Mouse (Mus musculus): ENCODE data around the gene Msn. TPM values are rescaled to one million over a fixed set of nuclear protein-coding genes. Genes with fewer than 3 reads are reported as not detected.
A peak's percentile ranks its signal among the peaks of the same experiment; 100 is the strongest.

Msn gene
- total RNA-seq (2015): 255 and 258 TPM in 2 replicates
- 86.4 and 103 TPM in 2 replicates for total RNA-seq (2017)

DNA sequence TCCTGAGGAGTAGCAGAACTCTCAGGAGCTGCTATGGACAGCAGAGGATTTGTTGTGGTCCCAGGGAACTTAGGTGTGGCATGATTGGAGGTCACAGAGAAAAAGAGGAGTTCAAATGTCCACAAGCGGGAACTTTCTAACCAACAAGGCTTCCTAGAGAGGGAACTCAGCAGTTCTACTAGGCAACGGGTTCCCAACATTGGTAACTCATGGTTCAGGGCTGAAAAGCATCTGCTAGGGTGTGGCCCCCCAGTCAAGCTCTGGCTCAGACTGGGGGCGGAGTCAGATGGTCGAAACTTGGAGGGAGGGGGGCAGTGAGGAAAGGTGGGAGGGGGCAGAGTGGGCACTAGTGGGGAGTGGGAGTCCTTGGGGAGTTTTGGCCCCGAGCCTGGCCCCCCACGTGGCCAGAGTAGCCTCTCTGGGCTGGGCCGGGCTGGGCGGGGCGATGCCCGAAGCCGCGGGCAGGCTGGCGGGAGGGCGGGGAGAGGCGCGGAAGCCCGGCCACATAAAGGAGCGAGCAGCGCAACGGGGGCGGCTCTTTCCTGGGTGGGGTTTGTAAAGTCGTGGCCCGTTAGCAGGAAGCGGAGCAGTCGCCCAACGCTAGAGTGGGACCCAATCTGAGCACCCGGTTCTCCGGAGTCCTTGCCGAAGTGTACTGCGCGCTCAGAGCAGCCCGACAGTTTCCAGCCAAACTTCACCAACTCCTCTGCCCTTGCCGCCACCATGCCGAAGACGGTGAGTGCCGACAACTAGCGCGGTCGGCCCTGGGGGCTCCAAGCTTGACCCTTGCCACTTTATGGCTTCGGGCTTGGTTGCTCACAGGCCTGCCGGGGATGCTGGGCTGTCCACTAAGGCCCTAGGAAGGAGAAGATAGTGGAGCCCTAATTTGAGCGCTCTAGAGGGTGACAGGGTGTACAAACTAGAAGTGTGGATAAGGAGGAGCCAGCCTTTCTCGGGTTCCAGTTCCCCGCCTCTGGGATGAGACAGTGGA lies at the start of gene Msn:
Msn (plus strand) TSS at position 534 of the 991 bp plus-strand sequence.
- peak; percentile 83 for ATAC-seq (replicated peaks; ENCODE audit: poor library complexity)

DNA sequence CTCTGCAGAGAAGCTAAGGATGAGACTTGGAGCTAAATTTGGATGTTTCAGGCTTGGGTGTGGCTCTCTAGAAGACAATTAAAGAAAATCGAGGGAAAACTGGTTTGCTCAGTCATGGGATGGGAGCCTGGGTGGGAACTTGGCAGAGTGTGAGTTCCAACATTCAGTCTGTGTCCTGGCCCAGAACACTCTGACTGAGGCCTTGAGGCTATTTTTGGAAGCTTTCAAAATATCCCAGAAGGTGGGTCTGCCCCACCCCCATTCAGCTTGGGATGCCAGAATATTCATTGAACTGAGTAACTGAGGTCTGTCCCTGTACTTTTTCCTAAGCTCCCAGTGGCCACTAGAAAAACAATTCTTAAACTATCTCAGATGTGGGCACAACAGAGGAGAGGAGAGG lies 43.0 kb upstream of the Msn start:
- no peak for ATAC-seq (replicated peaks; ENCODE audit: poor library complexity)

DNA sequence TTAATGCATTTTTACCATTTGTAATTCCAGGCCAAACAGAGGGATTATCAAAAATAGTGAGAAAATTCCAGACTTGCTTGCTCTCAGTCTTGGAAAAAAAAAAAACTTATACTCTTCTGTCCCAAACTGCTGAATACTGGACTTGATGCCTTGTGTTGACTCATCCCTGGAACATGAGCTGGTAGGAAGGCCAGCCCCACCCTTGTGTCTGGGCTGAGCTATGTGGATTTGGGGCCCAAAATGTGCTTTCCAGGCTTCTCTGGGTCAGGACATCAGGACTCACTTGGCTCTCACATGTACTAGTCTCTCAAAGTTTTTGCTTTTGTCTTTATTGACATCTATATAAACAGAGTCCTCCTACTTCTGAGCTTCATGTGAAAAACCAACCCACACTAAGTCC lies 18.1 kb upstream of the Msn start:
- no peak for ATAC-seq (replicated peaks; ENCODE audit: poor library complexity)

DNA sequence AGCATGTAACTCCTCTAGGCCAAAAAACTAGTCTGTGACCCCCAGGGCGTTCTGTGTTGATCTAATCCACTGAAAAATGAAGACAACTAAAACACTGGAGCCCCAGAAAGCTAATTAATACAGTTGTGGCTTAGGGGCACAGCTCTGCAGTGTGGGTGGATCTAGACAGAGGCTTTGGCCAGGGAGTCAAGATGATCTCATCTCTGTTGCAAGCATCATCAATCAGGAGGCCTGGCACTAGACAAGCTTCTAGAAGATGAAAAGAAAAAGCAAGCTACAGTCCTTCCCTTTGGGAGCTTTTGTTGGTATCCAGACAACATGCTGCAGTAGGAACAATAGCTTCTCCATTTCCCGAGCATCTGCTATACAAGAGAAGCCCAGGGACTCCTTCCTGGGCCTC lies 9.6 kb upstream of the Msn start:
- ATAC-seq (replicated peaks; ENCODE audit: poor library complexity): no peak

DNA sequence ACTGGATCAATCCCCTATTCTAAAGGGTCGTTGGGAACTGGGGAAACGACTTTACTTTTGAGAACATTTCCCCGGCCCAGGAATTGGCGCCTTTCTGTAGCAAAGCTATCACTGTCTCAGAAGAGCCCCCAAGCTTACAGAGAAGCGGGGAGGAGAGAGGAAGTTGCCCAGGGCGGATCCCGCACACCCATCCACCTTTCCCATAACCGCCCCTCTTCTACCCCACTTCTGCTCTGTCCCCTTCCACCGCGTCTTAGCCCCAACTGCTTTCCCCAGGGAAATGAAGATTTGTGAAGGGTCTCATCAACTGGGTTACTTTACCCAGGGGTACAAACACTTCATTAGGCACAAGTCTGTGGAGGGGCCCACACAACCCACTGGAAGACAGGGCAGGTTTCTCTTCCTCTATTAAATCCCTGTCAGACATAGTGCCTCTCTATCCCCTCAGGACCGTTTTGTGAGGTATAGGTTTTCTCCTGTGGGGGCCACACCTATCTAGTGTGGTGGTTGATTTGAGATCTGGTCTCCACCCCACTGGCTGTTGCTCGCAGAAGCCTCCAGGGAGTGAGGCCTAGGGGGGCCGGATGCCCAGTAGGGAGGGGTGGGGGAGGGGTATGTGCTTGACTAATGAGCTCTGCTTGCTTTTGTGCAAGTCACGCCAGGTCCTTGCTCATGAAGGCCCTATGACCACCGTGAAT lies 820 bp downstream of the Msn start:
- ATAC-seq (replicated peaks; ENCODE audit: poor library complexity): peak; percentile 65

DNA sequence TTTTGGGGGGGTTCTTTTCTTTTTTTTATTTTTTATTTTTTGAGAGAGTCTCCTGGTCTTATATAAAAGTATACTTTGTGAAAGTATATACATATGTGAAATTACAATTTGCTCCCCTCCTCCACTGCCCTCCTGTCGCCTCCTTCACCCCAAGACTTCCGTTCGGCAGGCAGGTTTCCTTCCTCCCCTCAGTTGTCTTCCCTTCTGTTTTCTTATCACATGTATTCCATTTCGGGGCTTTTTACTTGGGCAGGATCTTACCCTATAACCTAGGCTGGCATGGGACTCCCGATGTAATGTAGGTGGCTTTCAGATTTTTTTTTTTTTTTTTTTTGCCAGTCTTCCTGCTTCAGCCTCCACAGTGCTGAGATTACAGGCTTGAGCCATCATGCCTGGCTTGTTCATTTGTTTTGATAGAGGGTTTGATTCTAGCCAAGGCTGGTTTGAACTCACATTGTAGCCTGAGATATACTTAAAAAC lies 1.7 kb downstream of the Msn start:
- ATAC-seq (replicated peaks; ENCODE audit: poor library complexity): no peak

DNA sequence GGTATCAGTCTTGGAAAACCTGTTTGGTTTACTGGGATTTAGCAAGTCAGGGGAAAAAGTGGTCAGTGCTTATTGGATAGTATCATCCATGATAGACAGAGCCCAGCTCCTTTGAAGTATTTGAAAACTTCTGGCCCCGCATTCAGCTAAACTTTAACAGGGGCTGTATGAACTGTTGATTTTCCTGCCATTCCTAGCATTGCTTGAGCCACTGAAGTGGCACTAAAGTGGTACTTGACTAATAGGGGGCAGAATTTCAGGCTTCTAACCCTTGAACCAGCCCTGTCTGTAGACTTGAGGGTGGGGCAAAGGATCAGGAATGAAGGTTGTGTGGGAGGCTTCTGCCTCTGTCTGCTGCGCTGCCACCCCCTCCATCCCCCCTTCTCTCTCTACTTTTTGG lies 3.2 kb downstream of the Msn start:
- ATAC-seq (replicated peaks; ENCODE audit: poor library complexity): no peak

DNA sequence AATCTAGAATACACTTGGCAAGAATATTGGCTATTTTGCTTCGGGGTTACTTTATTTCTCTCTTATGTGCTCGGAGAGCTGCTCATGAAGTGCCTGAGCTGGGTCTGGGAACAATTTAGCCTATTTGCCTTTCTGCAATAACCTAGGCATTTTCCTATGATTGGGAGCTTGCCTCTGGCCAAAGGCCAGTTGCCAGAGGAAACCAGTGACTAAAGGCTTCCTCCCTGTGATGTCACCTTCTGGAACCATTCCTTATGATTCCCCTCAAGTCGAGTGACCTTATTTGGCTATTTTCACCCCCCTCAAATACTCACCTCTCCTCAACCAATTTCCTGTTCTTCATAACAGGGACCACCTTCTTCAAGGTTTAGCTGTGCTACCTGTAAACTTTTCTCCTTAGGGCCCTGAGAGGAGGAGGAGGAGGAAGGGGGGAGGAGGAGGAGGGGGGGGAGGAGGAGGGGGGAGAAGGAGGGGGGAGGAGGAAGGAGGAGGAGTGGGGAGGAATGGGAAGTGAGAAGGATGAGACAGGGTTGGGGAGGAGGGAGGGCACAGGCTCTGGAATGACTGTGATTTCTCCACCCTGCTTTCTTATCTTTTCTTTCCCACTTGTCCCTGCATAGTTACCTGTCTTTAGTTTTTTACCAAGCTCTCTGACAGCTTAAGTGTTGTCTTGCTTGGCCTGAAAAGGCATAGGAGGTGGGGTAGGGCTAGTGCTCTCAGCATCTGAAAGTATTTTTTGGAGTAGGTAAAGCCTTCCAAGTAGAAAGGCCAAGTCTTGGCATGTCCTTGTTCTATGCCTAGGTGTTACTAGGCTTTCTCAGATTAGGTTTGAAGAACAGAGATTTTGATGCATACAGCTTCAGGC lies 11.8 kb downstream of the Msn start:
- ATAC-seq (replicated peaks; ENCODE audit: poor library complexity): no peak

DNA sequence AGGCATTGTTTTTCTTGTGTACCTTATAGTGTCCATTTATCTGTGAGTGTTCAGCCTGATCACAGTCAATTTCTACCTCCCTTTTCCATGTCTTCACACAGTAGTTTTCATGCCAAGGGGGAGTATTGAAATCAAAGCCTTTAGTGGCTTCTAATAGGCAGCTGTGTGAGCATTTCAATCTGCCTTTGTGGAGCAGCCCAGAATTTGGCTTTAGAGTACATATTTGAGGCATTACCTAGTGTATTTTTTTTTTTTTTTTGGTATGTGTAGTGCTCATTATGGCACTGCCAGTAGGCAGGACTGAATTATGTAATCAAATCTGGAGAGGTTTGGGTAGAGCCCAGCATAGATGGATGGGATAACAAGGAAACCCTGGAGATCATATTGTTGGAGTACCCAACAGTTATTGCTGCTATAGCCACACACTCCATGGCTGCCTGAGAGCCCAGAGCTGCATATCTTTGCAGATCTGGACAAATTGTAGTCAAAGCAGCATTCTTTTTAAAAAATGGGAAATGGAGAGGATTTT lies 17.3 kb downstream of the Msn start:
- no peak for ATAC-seq (replicated peaks; ENCODE audit: poor library complexity)

DNA sequence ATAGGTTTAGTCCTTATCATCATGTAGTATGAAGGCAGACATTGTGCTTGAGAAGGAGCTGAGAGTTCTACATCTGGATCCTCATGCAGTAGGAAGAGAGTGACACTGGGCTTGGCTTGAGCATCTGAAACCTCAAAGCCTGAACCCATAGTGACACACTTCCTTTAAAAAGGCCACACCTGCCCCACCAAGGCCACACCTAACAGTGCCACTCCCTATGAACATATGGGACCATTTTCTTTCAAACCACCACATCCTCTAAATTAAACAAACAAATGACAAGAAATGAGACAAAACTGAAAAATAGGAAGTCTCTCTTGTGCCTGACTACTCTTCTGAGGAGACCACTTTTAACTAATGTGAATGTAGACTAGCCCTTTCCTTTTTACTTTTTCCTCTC lies 19.7 kb downstream of the Msn start:
- no peak for ATAC-seq (replicated peaks; ENCODE audit: poor library complexity)

DNA sequence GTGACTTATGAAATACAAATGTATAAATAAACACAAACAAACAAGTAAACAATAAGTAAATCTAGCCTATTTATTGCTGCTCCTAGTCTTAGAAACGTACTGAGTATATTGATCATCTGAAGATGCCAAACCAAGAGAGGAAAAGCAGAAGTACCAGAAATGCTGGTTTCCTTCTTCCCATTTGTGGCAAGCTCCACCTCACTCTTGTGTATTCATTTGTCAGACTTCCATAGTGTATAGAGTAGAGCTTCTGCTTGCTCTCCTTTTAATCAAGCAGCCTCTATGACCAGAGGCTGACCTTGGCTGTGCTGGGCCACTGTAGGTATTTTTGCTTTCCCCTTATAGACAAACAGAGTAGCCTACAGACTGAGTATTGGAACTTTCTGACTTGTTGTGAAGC lies 21.5 kb downstream of the Msn start:
- peak; percentile 42 for ATAC-seq (replicated peaks; ENCODE audit: poor library complexity)

DNA sequence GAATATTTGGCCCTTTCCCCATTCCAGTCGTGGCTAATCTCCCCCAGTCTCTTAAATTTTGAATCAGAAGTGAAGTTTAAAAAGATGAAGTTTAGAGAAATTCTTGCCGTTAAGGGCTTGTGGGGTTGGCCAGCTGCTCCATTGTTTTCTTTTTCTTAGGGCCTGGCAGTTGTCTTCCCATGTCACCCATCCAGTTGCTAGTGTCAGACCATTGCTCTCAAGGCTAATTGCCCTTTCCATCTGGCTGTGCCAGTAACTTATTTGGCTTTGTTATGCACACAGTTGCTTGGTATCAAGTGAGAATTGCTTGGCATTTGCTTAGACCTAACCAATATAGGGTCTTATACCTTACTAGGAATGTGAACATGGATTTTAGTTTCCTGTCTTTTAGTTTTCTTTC lies 24.2 kb downstream of the Msn start:
- no peak for ATAC-seq (replicated peaks; ENCODE audit: poor library complexity)

DNA sequence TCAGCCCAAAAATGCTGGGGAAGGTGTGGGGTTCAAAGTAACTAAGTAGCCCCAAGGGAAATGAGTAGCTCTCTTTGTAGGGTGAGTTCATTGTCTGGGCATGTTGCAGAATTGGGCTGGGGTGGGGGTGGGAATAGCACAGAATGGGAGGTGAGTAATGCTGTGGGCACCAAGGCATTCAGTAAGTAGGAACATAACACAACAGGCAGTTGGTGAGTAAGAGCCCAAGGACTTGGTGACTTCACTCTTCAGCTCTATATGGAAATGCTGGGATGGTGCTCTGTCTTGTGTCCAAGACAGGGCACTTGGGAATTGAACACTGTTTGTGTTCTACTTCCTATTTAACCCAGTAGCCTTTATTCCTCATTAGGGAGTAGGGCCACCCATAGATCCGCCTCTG lies 26.1 kb downstream of the Msn start:
- ATAC-seq (replicated peaks; ENCODE audit: poor library complexity): no peak

DNA sequence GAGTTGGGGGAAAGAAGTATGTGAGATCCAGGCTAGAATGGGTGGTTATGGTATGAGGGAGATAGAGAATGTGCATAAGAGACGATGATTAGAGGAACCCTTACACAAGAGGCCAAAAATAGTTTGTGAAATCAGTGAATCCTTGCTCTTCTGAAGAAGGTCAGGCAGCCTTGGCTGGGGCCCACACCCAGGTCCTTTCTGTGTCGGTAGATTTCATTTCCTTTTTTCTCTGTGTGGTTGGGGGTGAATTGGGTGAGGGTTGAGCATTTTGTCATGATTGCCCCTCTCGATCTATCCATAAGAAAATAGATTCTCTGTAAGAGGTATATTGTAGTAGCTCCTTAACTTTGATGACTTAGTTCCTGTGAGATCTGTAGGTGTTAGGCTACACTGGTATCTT lies 31.0 kb downstream of the Msn start:
- no peak for ATAC-seq (replicated peaks; ENCODE audit: poor library complexity)

DNA sequence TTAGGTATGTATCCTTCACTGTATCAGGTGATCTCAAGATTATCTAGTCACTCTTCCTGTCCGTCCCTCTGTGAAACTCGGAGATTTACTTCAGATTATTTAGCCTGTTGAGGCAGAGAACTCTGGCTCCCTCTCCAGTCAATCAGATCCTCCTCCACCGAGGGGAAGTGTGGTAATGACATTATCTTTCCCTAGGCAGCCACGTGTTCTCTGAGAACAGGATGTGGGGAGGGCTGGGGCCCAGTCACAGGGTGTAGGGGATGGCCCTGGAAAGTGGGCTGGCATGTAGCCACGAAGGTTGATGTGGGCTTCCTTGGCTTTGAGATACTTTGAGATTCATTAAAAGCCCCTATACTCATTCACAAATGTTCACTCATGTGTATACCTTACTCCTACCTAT lies 34.3 kb downstream of the Msn start:
- peak; percentile 78 for ATAC-seq (replicated peaks; ENCODE audit: poor library complexity)

DNA sequence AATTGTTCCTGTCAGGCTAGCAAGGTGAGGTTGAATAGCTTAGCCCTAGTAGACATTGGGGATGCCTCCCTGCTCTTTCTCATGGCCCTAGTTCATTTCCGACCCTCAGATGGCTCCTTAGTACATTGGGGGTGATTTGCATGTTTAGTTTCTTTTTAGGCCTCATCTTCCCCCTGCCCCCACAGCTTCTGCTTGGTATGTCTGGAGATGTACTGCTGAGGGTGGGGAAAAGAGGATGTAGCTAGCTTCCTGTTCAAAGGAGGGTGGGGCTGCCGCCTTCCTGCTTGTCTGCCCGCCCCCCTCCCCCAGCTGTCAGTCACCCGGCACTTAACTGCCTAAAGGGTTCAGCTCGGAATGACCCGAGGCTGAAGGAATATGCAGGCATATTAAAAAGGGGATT lies 34.8 kb downstream of the Msn start:
- peak; percentile 80 for ATAC-seq (replicated peaks; ENCODE audit: poor library complexity)

DNA sequence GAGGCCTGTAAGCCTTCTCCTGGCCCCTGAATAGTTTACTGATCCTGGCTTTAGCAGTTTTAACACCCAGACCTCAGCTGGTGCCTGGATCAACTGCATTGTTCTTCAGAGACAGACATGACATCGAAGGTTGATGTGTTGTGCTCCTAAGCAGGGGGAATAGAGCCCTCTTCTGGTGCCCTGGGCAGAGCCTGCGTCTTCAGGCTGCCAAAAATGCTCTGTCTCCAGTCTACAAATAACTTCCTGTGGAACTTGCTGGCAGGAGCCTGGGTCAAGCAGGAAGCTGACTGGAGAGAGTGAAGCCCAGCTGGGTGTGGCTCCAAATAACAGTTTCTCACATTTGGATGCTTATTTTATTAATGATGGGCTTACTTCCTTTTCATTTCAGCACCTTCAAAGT lies 37.4 kb downstream of the Msn start:
- ATAC-seq (replicated peaks; ENCODE audit: poor library complexity): peak; percentile 25

DNA sequence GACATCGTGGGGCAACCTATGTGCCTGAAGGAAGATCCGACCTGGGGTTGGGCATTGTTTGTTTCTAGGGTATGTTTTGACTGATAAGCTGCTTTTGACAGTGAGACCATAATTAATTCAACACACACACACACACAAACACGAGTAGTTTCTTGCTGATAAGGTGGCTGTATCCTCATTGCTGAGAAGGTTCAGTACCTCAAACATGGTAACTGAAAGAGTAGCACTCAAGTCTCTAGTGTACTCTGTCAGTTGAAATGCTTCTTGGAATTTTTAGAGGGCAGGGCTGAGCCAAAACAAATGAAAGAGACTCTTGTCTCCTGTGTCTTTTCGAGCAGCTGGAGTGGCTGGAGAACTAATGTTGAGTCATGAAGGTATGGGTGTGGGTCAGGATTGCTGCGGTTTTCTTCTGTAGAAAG lies 38.4 kb downstream of the Msn start:
- ATAC-seq (replicated peaks; ENCODE audit: poor library complexity): peak; percentile 27

DNA sequence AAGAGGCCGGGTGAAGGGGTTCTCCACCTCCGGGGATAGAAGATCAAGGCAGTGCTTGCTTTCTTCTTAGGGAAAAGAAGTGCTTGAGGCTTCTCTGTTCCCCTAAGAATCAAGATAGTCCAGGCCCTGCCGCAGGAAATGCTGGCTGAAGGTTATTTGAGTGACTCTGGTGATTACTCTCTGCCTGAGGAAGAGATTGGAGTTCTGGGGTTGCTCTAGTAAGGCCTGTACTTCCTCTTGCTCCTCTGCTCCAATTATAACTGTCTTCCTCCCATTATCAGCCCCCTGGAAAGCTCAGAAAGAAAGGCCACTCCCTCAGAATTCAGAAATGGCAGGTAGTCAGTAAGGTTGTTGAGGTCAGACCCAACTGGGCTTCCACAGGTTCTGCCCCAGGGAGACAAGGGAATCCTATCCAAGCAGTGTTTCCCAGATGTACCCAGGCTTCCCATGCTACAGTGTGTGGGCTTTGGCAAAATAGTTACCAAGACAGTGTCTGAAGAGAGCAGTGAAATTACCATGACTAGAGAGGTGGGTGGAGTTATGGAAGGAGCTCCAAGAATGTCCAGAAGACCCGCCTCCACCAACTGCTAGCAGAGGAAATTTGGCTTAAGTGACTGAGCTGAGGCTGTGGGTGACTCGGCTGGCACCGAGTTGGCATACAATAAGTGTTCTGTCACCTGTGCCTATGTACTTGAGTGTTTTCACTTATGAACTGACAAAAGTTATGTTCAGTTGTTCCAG lies 39.2 kb downstream of the Msn start:
- no peak for ATAC-seq (replicated peaks; ENCODE audit: poor library complexity)

DNA sequence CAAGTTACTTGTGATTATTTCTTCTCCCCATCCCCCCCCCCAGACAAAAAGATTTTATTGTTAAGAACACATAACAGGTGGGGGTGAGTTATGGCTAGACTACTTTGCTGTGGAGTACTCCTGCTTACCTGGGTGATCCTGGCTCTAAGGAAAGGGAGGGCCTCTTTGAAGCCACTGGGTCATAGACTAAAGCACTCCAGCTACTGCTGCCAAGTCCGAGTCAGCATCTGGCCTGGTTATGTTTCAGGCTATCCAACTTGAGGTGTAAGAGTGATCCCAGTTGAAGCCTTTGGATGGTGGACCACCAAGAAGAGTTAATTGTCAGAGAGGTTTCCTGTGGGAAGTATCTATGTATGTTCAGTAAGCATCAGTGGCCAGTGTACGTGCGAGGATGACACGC lies 39.7 kb downstream of the Msn start:
- ATAC-seq (replicated peaks; ENCODE audit: poor library complexity): no peak
